Mouse (Mus musculus) lung, embryonic 15.5 days (tissue): ENCODE measurements at regions not wholly inside any gene's neighbourhood (a gene's known extent, or its start where the extent isn't known, plus 50 kb on each side); places are given as distances from the start of the nearest gene placed in this dataset.
"Not testable (repeated sequence)": the region's sequence is repeated elsewhere in the genome, so short reads cannot be mapped to it uniquely, and the experiment has no call there.

Source experiments
- ATAC-seq: fragments of 200-750 bp; cut with Nextera tagmentation; 2 replicates; pipeline ENCODE4 v1.8.0; 2017; ENCODE audit warnings: moderate number of reproducible peaks, borderline replicate concordance; ENCODE audit not compliant: low FRiP score, low TSS enrichment; ENCODE audit errors: extremely low read depth
- H3K27ac ChIP-seq: fragments of 300-500 bp; sonication (generic); 2 replicates; pipeline ENCODE4 v1.5.1; 2015; ENCODE audit warnings: moderate library complexity, mild to moderate bottlenecking, inconsistent platforms
- H3K27me3 ChIP-seq: fragments of 300-500 bp; sonication (generic); 2 replicates; pipeline ENCODE4 v1.6.1; 2015; ENCODE audit warnings: inconsistent platforms
- H3K36me3 ChIP-seq: fragments of 300-500 bp; sonication (generic); 2 replicates; pipeline ENCODE4 v1.6.1; 2015; ENCODE audit warnings: inconsistent platforms
- H3K4me1 ChIP-seq: fragments of 300-500 bp; sonication (generic); 2 replicates; pipeline ENCODE4 v1.6.1; 2015; ENCODE audit warnings: inconsistent platforms
- H3K4me2 ChIP-seq: fragments of 300-500 bp; sonication (generic); 2 replicates; pipeline ENCODE4 v1.6.1; 2015; ENCODE audit warnings: inconsistent platforms, mild to moderate bottlenecking, moderate library complexity
- H3K4me3 ChIP-seq: fragments of 300-500 bp; sonication (generic); 2 replicates; pipeline ENCODE4 v1.5.1; 2015; ENCODE audit warnings: mild to moderate bottlenecking, inconsistent platforms
- H3K9ac ChIP-seq: fragments of 300-500 bp; sonication (generic); 2 replicates; pipeline ENCODE4 v1.6.1; 2015; ENCODE audit warnings: inconsistent platforms
- H3K9me3 ChIP-seq: fragments of 300-500 bp; sonication (generic); 2 replicates; pipeline ENCODE4 v1.6.1; 2016; ENCODE audit warnings: inconsistent platforms
- WGBS: fragments of 180-500 bp; shearing (Covaris S2); methylation state at CpG from one replicate; pipeline ENCODE4 v1.1.7; 2015; 5-methylcytosine and 5-hydroxymethylcytosine counted together

- H3K27ac ChIP-seq = no peak overlapping the region
- no peak overlapping the region for H3K4me3 ChIP-seq
- no peaks in the 10 kb centered on the region for H3K27me3 ChIP-seq
- H3K36me3 ChIP-seq = no peaks in the 10 kb centered on the region
- H3K4me1 ChIP-seq = no peaks in the 10 kb centered on the region
- H3K4me2 ChIP-seq = no peak overlapping the region
- H3K9me3 ChIP-seq = no peaks in the 10 kb centered on the region
- no peak overlapping the region for H3K9ac ChIP-seq
- no peak for ATAC-seq
- WGBS = 15% methylated on average over 12 of the region's 12 CpGs
These were observed 142.7 kb upstream of the Gnai1 start for GRCm38 (mm10) chr5:18502831-18503230.

GRCm38 (mm10) chr5:18494305-18494704 lies 134.2 kb upstream of the Gnai1 start:
- Histone ChIP-seq H3K9me3 (no peaks in the 10 kb centered on the region), H3K9ac (no peak overlapping the region), H3K4me1 (no peaks in the 10 kb centered on the region), H3K36me3 (no peaks in the 10 kb centered on the region), H3K27me3 (no peaks in the 10 kb centered on the region), H3K4me2 (no peak overlapping the region), H3K27ac (no peak overlapping the region), H3K4me3 (no peak overlapping the region)
- WGBS = 78% methylated on average over 4 of the region's 4 CpGs
- no peak for ATAC-seq

- Histone ChIP-seq H3K4me1 (no peaks in the 10 kb centered on the region), H3K27me3 (no peaks in the 10 kb centered on the region), H3K4me3 (no peak overlapping the region), H3K9me3 (no peaks in the 10 kb centered on the region), H3K9ac (no peak overlapping the region), H3K27ac (no peak overlapping the region), H3K4me2 (no peak overlapping the region), H3K36me3 (no peaks in the 10 kb centered on the region)
- no peak for ATAC-seq
- 68% methylated on average over 3 of the region's 3 CpGs for WGBS
These were observed 129.6 kb upstream of the Gnai1 start for GRCm38 (mm10) chr5:18489709-18490108.

- H3K4me3 ChIP-seq = no peak overlapping the region
- H3K9ac ChIP-seq = no peak overlapping the region
- no peaks in the 10 kb centered on the region for H3K36me3 ChIP-seq
- no peak for ATAC-seq
- no peaks in the 10 kb centered on the region for H3K4me1 ChIP-seq
- H3K4me2 ChIP-seq = no peak overlapping the region
- WGBS = 19% methylated on average over 1 of the region's 1 CpGs
- H3K9me3 ChIP-seq = no peaks in the 10 kb centered on the region
- no peaks in the 10 kb centered on the region for H3K27me3 ChIP-seq
- no peak overlapping the region for H3K27ac ChIP-seq
These were observed 127.1 kb upstream of the Gnai1 start for GRCm38 (mm10) chr5:18487076-18487772.

- Histone ChIP-seq H3K4me2 (no peak overlapping the region), H3K4me3 (no peak overlapping the region), H3K9me3 (no peaks in the 10 kb centered on the region), H3K4me1 (no peaks in the 10 kb centered on the region), H3K27me3 (no peaks in the 10 kb centered on the region), H3K36me3 (no peaks in the 10 kb centered on the region), H3K9ac (no peak overlapping the region), H3K27ac (no peak overlapping the region)
- ATAC-seq = no peak
These were observed 124.2 kb upstream of the Gnai1 start for GRCm38 (mm10) chr5:18484376-18484775.

- Histone ChIP-seq H3K4me3 (no peak overlapping the region), H3K4me1 (no peaks in the 10 kb centered on the region), H3K27ac (no peak overlapping the region), H3K4me2 (no peak overlapping the region), H3K36me3 (no peaks in the 10 kb centered on the region), H3K27me3 (no peaks in the 10 kb centered on the region), H3K9me3 (no peaks in the 10 kb centered on the region), H3K9ac (no peak overlapping the region)
- 77% methylated on average over 7 of the region's 7 CpGs for whole genome bisulfite sequencing
- ATAC-seq = no peak
These were observed 118.3 kb upstream of the Gnai1 start for GRCm38 (mm10) chr5:18478420-18478819.

GRCm38 (mm10) chr5:18477372-18478017 lies 117.3 kb upstream of the Gnai1 start:
- H3K27me3 ChIP-seq = no peaks in the 10 kb centered on the region
- H3K4me2 ChIP-seq = no peak overlapping the region
- H3K36me3 ChIP-seq = no peaks in the 10 kb centered on the region
- H3K4me3 ChIP-seq = no peak overlapping the region
- H3K27ac ChIP-seq = no peak overlapping the region
- WGBS = 82% methylated on average over 6 of the region's 6 CpGs
- no peak overlapping the region for H3K9ac ChIP-seq
- no peaks in the 10 kb centered on the region for H3K9me3 ChIP-seq
- ATAC-seq = no peak
- H3K4me1 ChIP-seq = no peaks in the 10 kb centered on the region

- H3K9ac ChIP-seq = no peak overlapping the region
- no peak overlapping the region for H3K4me2 ChIP-seq
- H3K27me3 ChIP-seq = no peaks in the 10 kb centered on the region
- ATAC-seq = no peak
- H3K27ac ChIP-seq = no peak overlapping the region
- no peaks in the 10 kb centered on the region for H3K36me3 ChIP-seq
- no peaks in the 10 kb centered on the region for H3K9me3 ChIP-seq
- H3K4me3 ChIP-seq = no peak overlapping the region
- no peaks in the 10 kb centered on the region for H3K4me1 ChIP-seq
These were observed 112.0 kb upstream of the Gnai1 start for GRCm38 (mm10) chr5:18472114-18472513.

- no peak for ATAC-seq
- Histone ChIP-seq H3K36me3 (no peaks in the 10 kb centered on the region), H3K27me3 (no peaks in the 10 kb centered on the region), H3K9me3 (no peaks in the 10 kb centered on the region), H3K4me1 (no peaks in the 10 kb centered on the region), H3K4me3 (no peak overlapping the region), H3K4me2 (no peak overlapping the region), H3K27ac (no peak overlapping the region), H3K9ac (no peak overlapping the region)
- 77% methylated on average over 1 of the region's 1 CpGs for WGBS
These were observed 97.6 kb upstream of the Gnai1 start for GRCm38 (mm10) chr5:18457771-18458170.

- H3K27me3 ChIP-seq = no peaks in the 10 kb centered on the region
- H3K4me3 ChIP-seq = no peak overlapping the region
- H3K4me2 ChIP-seq = no peak overlapping the region
- no peak overlapping the region for H3K27ac ChIP-seq
- no peak overlapping the region for H3K9ac ChIP-seq
- H3K9me3 ChIP-seq = no peaks in the 10 kb centered on the region
- H3K4me1 ChIP-seq = no peaks in the 10 kb centered on the region
- ATAC-seq = no peak
- WGBS = 67% methylated on average over 1 of the region's 1 CpGs
- no peaks in the 10 kb centered on the region for H3K36me3 ChIP-seq
These were observed 96.0 kb upstream of the Gnai1 start for GRCm38 (mm10) chr5:18456196-18456595.

- not testable (repeated sequence) for H3K4me1 ChIP-seq, H3K36me3 ChIP-seq, H3K9ac ChIP-seq, ATAC-seq, H3K4me2 ChIP-seq, H3K9me3 ChIP-seq, H3K27ac ChIP-seq, H3K27me3 ChIP-seq, H3K4me3 ChIP-seq
- 74% methylated on average over 6 of the region's 6 CpGs for WGBS
These were observed 93.0 kb upstream of the Gnai1 start for GRCm38 (mm10) chr5:18452871-18453757.

- WGBS = 87% methylated on average over 3 of the region's 3 CpGs
These were observed 89.1 kb upstream of the Gnai1 start for GRCm38 (mm10) chr5:18449261-18449660.

More at GRCm38 (mm10) chr5:18449261-18449660, 89.1 kb upstream of the Gnai1 start:
- no peak overlapping the region for H3K4me3 ChIP-seq
- H3K27ac ChIP-seq = no peak overlapping the region
- no peaks in the 10 kb centered on the region for H3K27me3 ChIP-seq
- H3K9me3 ChIP-seq = no peaks in the 10 kb centered on the region
- no peak for ATAC-seq
- H3K36me3 ChIP-seq = no peaks in the 10 kb centered on the region
- H3K9ac ChIP-seq = no peak overlapping the region
- no peak overlapping the region for H3K4me2 ChIP-seq
- no peaks in the 10 kb centered on the region for H3K4me1 ChIP-seq
